Mouse (Mus musculus): ENCODE results near the gene Ccdc65.
A peak's percentile ranks its signal among the peaks of the same experiment; 100 is the strongest.

DNA sequence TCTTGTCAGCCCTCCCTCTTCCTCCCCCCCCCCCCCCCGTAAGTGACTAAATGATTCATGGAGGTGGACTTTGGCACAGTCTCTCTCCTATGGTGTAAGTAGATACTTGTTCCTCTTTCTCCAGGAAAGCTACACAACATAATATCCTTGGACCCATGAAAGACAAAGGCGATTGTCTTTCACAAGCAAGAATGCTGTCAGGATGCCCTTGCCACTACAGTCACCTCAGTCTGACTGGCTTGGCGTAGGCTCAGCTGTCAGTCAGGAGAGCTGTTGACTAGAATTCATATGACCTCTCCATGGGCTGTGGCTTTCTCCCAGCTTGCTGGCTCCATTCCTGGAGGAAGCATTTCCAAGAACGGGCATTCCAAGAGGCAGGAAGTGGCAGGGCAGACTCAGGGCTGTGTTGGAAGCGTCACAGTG is 6.2 kb downstream of the Ccdc65 start:
- no peak for TF ChIP-seq CTCF (IDR thresholded peaks at IDR 0.05; ENCODE audit: control insufficient read depth, insufficient read depth, insufficient read length)
- TF ChIP-seq CEBPB (IDR thresholded peaks at IDR 0.05; ENCODE audit: low read depth), result no peak
- TF ChIP-seq USF1 (IDR thresholded peaks at IDR 0.05; ENCODE audit: low read depth), result no peak
- peak; percentile 64 for TF ChIP-seq MAX (IDR thresholded peaks at IDR 0.05)
- no peak for TF ChIP-seq MYOD1 (IDR thresholded peaks at IDR 0.05; ENCODE audit: control insufficient read depth, insufficient read length, low read depth)
- no peak for TF ChIP-seq MYOG (IDR thresholded peaks at IDR 0.05; ENCODE audit: control insufficient read depth, extremely low read depth, insufficient read length)
- no peak for TF ChIP-seq FOSL1 (IDR thresholded peaks at IDR 0.05; ENCODE audit: insufficient read depth, low read length, poor library complexity, severe bottlenecking)

All from C2C12 (cell line).